Mouse (Mus musculus): ENCODE data around the gene Myo1d. TPM values are rescaled to one million over a fixed set of nuclear protein-coding genes. Genes with fewer than 3 reads are reported as not detected.

The Myo1d gene
- polyA plus RNA-seq, 1 experiment, result 6.4 TPM

GRCm38 (mm10) chr11:80622233-80623037, 157.4 kb downstream of the Myo1d start:
- WGBS, result 65% methylated on average over 11 of the region's 11 CpGs

DNA sequence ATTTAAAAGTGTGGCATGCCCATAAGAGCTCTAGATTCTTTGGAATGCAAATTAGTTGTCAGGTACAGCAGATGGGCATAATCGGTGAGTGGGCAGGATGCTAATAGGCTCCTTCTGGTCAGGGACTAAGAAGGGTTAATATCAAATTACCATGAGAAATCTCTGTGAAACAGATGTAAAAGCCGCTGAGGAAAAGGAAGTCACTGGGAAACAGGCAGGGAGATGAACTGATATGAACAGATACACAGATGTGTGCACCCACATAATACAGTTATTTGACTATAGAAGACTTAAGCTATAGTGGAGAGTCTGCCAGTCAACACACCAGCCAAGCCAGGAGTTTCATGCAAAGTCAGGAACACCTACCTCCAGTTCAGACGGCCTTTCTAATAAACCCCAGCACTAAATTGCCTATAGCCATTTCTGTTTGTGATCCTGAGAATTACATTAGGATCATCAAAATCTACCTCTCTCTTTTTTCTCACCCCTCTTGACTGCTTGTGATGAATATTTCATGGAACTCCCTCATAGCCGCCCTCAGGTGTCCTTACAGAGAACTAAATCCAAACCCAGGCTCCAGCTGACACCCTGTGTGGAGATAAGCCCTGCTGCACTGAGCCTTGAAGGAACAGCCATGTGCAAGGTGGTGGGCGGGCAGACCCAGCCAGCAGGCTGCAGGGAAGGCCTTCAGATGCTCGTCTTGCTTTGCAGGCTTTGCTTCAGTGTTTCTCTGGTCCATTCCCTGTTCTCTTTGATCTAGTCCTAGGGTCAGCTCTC, 164.7 kb downstream of the Myo1d start:
- TF ChIP-seq POLR2A (IDR thresholded peaks at IDR 0.05; ENCODE audit: borderline replicate concordance, control insufficient read depth, low read depth, low read length) (no peak), CTCF (IDR thresholded peaks at IDR 0.05; ENCODE audit: control insufficient read depth, insufficient read depth, low read length) (no peak)
- 40% methylated on average over 6 of the region's 6 CpGs for WGBS
- Histone ChIP-seq H3K27ac (ENCODE audit: control insufficient read depth, insufficient read depth, low read depth, low read length, poor library complexity) (no peak overlapping the region), H3K4me1 (ENCODE audit: control insufficient read depth, insufficient read depth, low read length) (no peaks in the 10 kb centered on the region), H3K4me3 (replicated peaks; ENCODE audit: control insufficient read depth, low read depth, low read length) (no peak overlapping the region)

More at GRCm38 (mm10) chr11:80622233-80623037, 157.4 kb downstream of the Myo1d start:
- Histone ChIP-seq H3K27ac (ENCODE audit: control insufficient read depth, insufficient read depth, low read depth, low read length, poor library complexity) (no peak overlapping the region), H3K4me1 (ENCODE audit: control insufficient read depth, insufficient read depth, low read length) (no peaks in the 10 kb centered on the region), H3K4me3 (replicated peaks; ENCODE audit: control insufficient read depth, low read depth, low read length) (no peak overlapping the region)
- TF ChIP-seq POLR2A (IDR thresholded peaks at IDR 0.05; ENCODE audit: borderline replicate concordance, control insufficient read depth, low read depth, low read length) (no peak), CTCF (IDR thresholded peaks at IDR 0.05; ENCODE audit: control insufficient read depth, insufficient read depth, low read length) (no peak)

GRCm38 (mm10) chr11:80614418-80614817, 165.4 kb downstream of the Myo1d start:
- H3K4me1 ChIP-seq (ENCODE audit: control insufficient read depth, insufficient read depth, low read length), result no peaks in the 10 kb centered on the region
- H3K4me3 ChIP-seq (replicated peaks; ENCODE audit: control insufficient read depth, low read depth, low read length), result no peak overlapping the region
- 33% methylated on average over 5 of the region's 5 CpGs for WGBS
- no peak overlapping the region for H3K27ac ChIP-seq (ENCODE audit: control insufficient read depth, insufficient read depth, low read depth, low read length, poor library complexity)
- TF ChIP-seq CTCF (IDR thresholded peaks at IDR 0.05; ENCODE audit: control insufficient read depth, insufficient read depth, low read length) (peak; percentile 30; the same call in 1 of the 2 replicates), POLR2A (IDR thresholded peaks at IDR 0.05; ENCODE audit: borderline replicate concordance, control insufficient read depth, low read depth, low read length) (no peak)

- TF ChIP-seq CTCF (IDR thresholded peaks at IDR 0.05; ENCODE audit: control insufficient read depth, insufficient read depth, low read length), result no peak
- TF ChIP-seq POLR2A (IDR thresholded peaks at IDR 0.05; ENCODE audit: borderline replicate concordance, control insufficient read depth, low read depth, low read length), result no peak
Observed at GRCm38 (mm10) chr11:80613534-80613933, 166.3 kb downstream of the Myo1d start.

DNA sequence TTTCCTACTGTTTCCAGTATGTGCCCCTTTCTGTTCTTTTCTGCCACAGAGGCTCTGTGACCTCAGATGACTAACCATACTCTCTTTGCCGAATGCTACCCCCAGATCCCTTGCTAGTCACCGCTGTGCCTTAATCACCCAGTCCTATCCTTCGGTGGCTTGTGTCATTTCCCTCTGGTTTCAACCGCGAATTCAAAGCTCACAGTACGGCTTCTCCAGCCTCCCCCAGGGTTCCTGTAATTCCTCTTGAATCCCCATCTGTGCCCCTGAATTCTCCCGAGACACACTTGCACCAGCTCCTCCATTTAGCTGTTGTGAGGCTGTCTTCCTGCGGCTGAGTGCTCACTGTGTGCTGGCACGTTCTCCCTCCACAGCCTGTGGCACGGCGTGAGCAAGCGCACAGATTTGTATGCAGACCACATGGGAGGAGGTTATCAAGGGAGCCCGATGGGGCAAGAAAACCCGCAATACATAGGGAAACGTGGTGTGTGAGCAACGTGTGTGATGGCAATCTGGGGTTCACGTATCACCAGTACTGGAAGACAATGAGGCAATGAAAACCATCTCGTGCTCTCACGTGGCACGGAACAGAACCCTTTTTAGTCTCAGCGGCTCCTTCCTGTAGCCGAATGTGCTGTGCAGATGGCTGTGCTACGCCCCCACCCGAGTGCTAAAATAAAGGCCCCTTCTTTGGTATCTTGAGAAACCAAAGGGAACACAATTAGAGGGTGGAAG, 177.0 kb downstream of the Myo1d start:
- WGBS, result 4% methylated on average over 24 of the region's 24 CpGs
- H3K4me1 ChIP-seq (ENCODE audit: control insufficient read depth, insufficient read depth, low read length), result no peaks in the 10 kb centered on the region
- no peak for TF ChIP-seq POLR2A (IDR thresholded peaks at IDR 0.05; ENCODE audit: borderline replicate concordance, control insufficient read depth, low read depth, low read length)
- no peak overlapping the region for H3K27ac ChIP-seq (ENCODE audit: control insufficient read depth, insufficient read depth, low read depth, low read length, poor library complexity)
- H3K4me3 ChIP-seq (replicated peaks; ENCODE audit: control insufficient read depth, low read depth, low read length), result peak overlapping the region; percentile 4

More at GRCm38 (mm10) chr11:80613534-80613933, 166.3 kb downstream of the Myo1d start:
- H3K4me1 ChIP-seq (ENCODE audit: control insufficient read depth, insufficient read depth, low read length), result no peaks in the 10 kb centered on the region
- H3K27ac ChIP-seq (ENCODE audit: control insufficient read depth, insufficient read depth, low read depth, low read length, poor library complexity), result no peak overlapping the region
- 27% methylated on average over 6 of the region's 6 CpGs for WGBS
- H3K4me3 ChIP-seq (replicated peaks; ENCODE audit: control insufficient read depth, low read depth, low read length), result no peak overlapping the region

- 29% methylated on average over 8 of the region's 8 CpGs for WGBS
- Histone ChIP-seq H3K4me3 (replicated peaks; ENCODE audit: control insufficient read depth, low read depth, low read length) (no peak overlapping the region), H3K27ac (ENCODE audit: control insufficient read depth, insufficient read depth, low read depth, low read length, poor library complexity) (no peak overlapping the region), H3K4me1 (ENCODE audit: control insufficient read depth, insufficient read depth, low read length) (no peaks in the 10 kb centered on the region; the same call in 1 of the 2 replicates)
- TF ChIP-seq CTCF (IDR thresholded peaks at IDR 0.05; ENCODE audit: control insufficient read depth, insufficient read depth, low read length) (peak; percentile 47), POLR2A (IDR thresholded peaks at IDR 0.05; ENCODE audit: borderline replicate concordance, control insufficient read depth, low read depth, low read length) (no peak)
Observed at GRCm38 (mm10) chr11:80602041-80602458, 177.8 kb downstream of the Myo1d start.

GRCm38 (mm10) chr11:80601040-80601864, 178.6 kb downstream of the Myo1d start:
- Histone ChIP-seq H3K27ac (ENCODE audit: control insufficient read depth, insufficient read depth, low read depth, low read length, poor library complexity) (no peak overlapping the region), H3K4me1 (ENCODE audit: control insufficient read depth, insufficient read depth, low read length) (no peaks in the 10 kb centered on the region; the same call in 1 of the 2 replicates), H3K4me3 (replicated peaks; ENCODE audit: control insufficient read depth, low read depth, low read length) (no peak overlapping the region)
- 77% methylated on average over 20 of the region's 20 CpGs for WGBS
- TF ChIP-seq CTCF (IDR thresholded peaks at IDR 0.05; ENCODE audit: control insufficient read depth, insufficient read depth, low read length) (no peak), POLR2A (IDR thresholded peaks at IDR 0.05; ENCODE audit: borderline replicate concordance, control insufficient read depth, low read depth, low read length) (no peak)
